Mouse (Mus musculus): ENCODE results near the gene Smr3a. TPM values are rescaled to one million over a fixed set of nuclear protein-coding genes. Genes with fewer than 3 reads are reported as not detected.

Gene Smr3a
- polyA plus RNA-seq (2011; ENCODE audit: insufficient read depth, insufficient read length, low read depth, missing spikeins): not detected in 2 replicates

DNA sequence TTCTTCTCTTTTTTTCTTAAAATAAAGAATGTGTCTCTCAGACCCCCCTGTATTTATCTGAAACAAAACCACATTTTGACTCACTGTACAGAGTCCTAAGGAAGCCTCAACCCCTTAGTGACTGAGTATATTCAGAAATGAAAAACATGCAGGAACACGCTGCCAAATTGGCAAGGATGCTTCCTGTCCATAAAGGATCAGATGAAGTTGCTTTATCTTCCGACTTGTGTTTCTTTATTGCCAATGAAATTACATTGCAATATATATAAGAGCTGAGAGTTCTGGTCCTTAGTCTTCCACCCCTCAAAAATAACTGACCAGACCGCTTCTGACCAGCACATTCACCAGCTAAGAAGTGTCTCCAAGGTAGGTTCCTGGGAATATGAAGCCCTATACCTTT is at the start of gene Smr3a:
TSS of gene Smr3a (plus strand) at position 301 of the 400 bp plus-strand sequence.
- TF ChIP-seq CTCF (IDR thresholded peaks at IDR 0.05; ENCODE audit: low read depth, low read length): no peak
- no peak for TF ChIP-seq POLR2A (IDR thresholded peaks at IDR 0.05; ENCODE audit: insufficient read depth, low read length)
- no peak for TF ChIP-seq EP300 (IDR thresholded peaks at IDR 0.05; ENCODE audit: insufficient read depth, low read depth, low read length)
- H3K27me3 ChIP-seq (ENCODE audit: control insufficient read depth, insufficient read depth, low read length, poor library complexity, severe bottlenecking): no peaks in the 10 kb centered on the region

DNA sequence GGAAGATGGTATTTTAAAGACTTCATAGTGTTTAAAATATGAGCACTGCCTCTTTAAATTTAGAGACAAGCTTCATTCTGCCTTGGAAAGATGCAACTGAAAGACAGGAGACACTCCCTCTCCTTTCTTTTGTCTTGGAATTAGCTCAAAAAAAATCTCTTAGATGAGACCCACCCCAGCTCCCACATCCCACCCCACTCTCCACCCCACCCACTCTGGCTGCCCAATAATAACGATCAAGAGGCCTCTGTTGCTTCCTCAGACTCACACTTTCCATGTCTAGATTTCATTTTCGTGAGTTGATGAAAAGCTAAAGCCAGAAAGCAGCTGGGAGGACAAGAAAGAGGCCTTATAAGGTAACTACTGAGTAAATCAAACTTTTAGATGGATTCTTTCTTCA is 33.1 kb upstream of the Smr3a start, which contains the start of the genes 2310003L06Rik and Gm28434:
TSS of gene 2310003L06Rik (plus strand) at position 259 of the 400 bp plus-strand sequence.
TSS of gene Gm28434 (plus strand) at position 317 of the 400 bp plus-strand sequence.
- no peaks in the 10 kb centered on the region for H3K9me3 ChIP-seq (replicated peaks; ENCODE audit: control insufficient read depth, insufficient read depth, low read length, poor library complexity, severe bottlenecking)
- TF ChIP-seq CTCF (IDR thresholded peaks at IDR 0.05; ENCODE audit: low read depth, low read length): no peak
- TF ChIP-seq POLR2A (IDR thresholded peaks at IDR 0.05; ENCODE audit: insufficient read depth, low read length): no peak
- no peak for TF ChIP-seq EP300 (IDR thresholded peaks at IDR 0.05; ENCODE audit: insufficient read depth, low read depth, low read length)
- no peak within 1 kb of the TSS for H3K9ac ChIP-seq (ENCODE audit: low read depth, poor library complexity, severe bottlenecking)
- no peak within 1 kb of the TSS for H3K4me3 ChIP-seq (ENCODE audit: low read depth, low read length)
- no peaks in the 10 kb centered on the region for H3K4me1 ChIP-seq (ENCODE audit: control insufficient read depth, insufficient read depth, low read length)
- H3K27me3 ChIP-seq (ENCODE audit: control insufficient read depth, insufficient read depth, low read length, poor library complexity, severe bottlenecking): no peaks in the 10 kb centered on the region
- no peak within 1 kb of the TSS for H3K27ac ChIP-seq (ENCODE audit: insufficient read depth, low read length)
- no peaks in the 10 kb centered on the region for H3K36me3 ChIP-seq (ENCODE audit: control insufficient read depth, insufficient read depth, low read length, poor library complexity, severe bottlenecking)

More for the DNA sequence above, at the start of gene Smr3a:
- no peaks in the 10 kb centered on the region for H3K9me3 ChIP-seq (replicated peaks; ENCODE audit: control insufficient read depth, insufficient read depth, low read length, poor library complexity, severe bottlenecking)
- H3K36me3 ChIP-seq (ENCODE audit: control insufficient read depth, insufficient read depth, low read length, poor library complexity, severe bottlenecking): no peaks in the 10 kb centered on the region
- no peak within 1 kb of the TSS for H3K9ac ChIP-seq (ENCODE audit: low read depth, poor library complexity, severe bottlenecking)
- H3K4me3 ChIP-seq (ENCODE audit: low read depth, low read length): no peak within 1 kb of the TSS
- H3K4me1 ChIP-seq (ENCODE audit: control insufficient read depth, insufficient read depth, low read length): no peaks in the 10 kb centered on the region
- no peak within 1 kb of the TSS for H3K27ac ChIP-seq (ENCODE audit: insufficient read depth, low read length)

DNA sequence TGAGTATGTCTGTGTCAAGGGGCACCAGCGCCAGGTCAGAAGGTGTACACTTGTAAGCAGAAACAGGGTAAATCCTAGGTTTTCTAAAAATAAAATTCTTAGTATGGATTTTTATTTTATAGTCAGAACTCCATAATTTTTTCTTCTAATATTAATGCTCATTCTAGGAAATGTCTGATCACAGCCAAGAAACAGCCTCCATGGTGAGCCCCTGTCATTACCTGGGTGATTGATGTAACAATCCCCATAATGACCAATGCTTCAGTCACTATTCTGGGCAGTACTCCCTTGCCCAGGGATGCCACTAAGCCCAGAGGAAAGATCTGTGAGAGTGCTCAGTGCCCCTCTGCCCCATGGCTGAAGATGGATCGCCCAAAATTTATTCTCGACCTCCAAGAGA is 23.2 kb upstream of the Smr3a start, which contains the start of gene Cabs1:
TSS of gene Cabs1 (plus strand) at position 301 of the 400 bp plus-strand sequence.
- Histone ChIP-seq H3K27ac (ENCODE audit: insufficient read depth, low read length) (no peak within 1 kb of the TSS), H3K9me3 (replicated peaks; ENCODE audit: control insufficient read depth, insufficient read depth, low read length, poor library complexity, severe bottlenecking) (no peaks in the 10 kb centered on the region), H3K36me3 (ENCODE audit: control insufficient read depth, insufficient read depth, low read length, poor library complexity, severe bottlenecking) (no peaks in the 10 kb centered on the region), H3K4me3 (ENCODE audit: low read depth, low read length) (no peak within 1 kb of the TSS), H3K4me1 (ENCODE audit: control insufficient read depth, insufficient read depth, low read length) (no peaks in the 10 kb centered on the region), H3K9ac (ENCODE audit: low read depth, poor library complexity, severe bottlenecking) (no peak within 1 kb of the TSS), H3K27me3 (ENCODE audit: control insufficient read depth, insufficient read depth, low read length, poor library complexity, severe bottlenecking) (no peaks in the 10 kb centered on the region)
- TF ChIP-seq POLR2A (IDR thresholded peaks at IDR 0.05; ENCODE audit: insufficient read depth, low read length): no peak
- no peak for TF ChIP-seq EP300 (IDR thresholded peaks at IDR 0.05; ENCODE audit: insufficient read depth, low read depth, low read length)
- no peak for TF ChIP-seq CTCF (IDR thresholded peaks at IDR 0.05; ENCODE audit: low read depth, low read length)

DNA sequence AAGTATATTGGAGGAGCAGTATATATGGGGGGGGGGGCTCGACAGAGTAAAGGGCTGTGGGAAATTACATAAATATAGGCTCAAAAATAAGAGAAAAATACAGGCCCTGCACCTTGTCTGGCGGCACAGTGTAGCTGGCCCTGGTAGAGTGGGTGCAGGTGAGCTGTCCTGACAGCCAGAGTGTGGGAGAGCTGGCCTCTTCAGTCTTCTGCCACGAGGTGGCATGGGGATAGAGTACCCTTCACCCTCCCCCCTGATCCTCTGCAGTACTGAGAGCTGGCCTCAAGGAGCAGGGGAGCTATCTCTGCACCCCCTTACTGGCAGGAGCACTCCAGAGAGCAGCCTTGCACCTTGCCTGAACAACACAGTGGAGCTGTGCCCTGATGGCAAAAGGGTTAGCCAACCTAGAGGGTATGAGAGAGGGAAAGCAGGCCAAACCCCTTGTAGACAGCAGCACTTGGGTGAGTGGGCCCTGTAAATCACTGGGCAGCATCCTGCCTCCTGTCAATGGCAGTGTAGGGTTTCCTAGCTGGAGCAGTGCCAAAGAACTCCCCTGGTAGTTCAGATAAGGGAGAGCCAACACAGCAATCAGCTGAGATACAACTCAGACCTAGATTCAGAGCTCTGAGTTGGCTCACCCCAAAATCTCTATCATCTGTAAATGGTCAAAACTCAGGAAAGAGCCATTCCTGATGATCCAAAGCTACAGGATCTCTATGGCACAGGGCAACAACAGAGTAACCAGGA is 19.7 kb upstream of the Smr3a start:
- Histone ChIP-seq H3K9me3 (replicated peaks; ENCODE audit: control insufficient read depth, insufficient read depth, low read length, poor library complexity, severe bottlenecking) (no peaks in the 10 kb centered on the region), H3K4me1 (ENCODE audit: control insufficient read depth, insufficient read depth, low read length) (no peaks in the 10 kb centered on the region), H3K27ac (ENCODE audit: insufficient read depth, low read length) (no peak overlapping the region), H3K4me3 (ENCODE audit: low read depth, low read length) (no peak overlapping the region), H3K36me3 (ENCODE audit: control insufficient read depth, insufficient read depth, low read length, poor library complexity, severe bottlenecking) (no peaks in the 10 kb centered on the region), H3K27me3 (ENCODE audit: control insufficient read depth, insufficient read depth, low read length, poor library complexity, severe bottlenecking) (no peaks in the 10 kb centered on the region), H3K9ac (ENCODE audit: low read depth, poor library complexity, severe bottlenecking) (no peak overlapping the region)
- TF ChIP-seq POLR2A (IDR thresholded peaks at IDR 0.05; ENCODE audit: insufficient read depth, low read length) (no peak), CTCF (IDR thresholded peaks at IDR 0.05; ENCODE audit: low read depth, low read length) (no peak), EP300 (IDR thresholded peaks at IDR 0.05; ENCODE audit: insufficient read depth, low read depth, low read length) (no peak)

DNA sequence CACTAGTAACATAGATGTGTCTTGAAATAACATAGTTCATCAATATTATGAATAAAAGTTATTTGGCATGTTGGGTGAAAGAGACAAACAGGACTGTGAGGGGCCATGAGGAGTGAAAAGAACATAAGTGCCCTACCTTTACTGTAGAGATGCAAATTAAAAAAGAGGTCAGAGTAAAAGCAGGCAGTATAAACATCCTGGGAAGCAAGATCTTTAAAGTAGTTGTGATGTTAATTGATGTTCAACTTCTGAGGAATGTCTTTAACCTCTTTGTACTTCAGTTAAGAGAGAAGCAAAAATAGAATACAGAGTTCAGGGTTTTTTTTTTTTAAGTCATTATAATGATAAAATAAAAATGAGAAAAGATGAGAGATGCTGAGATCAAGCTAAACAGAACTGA is 2.9 kb downstream of the Smr3a start:
- no peaks in the 10 kb centered on the region for H3K36me3 ChIP-seq (ENCODE audit: control insufficient read depth, insufficient read depth, low read length, poor library complexity, severe bottlenecking)
- H3K9me3 ChIP-seq (replicated peaks; ENCODE audit: control insufficient read depth, insufficient read depth, low read length, poor library complexity, severe bottlenecking): no peaks in the 10 kb centered on the region
- no peak overlapping the region for H3K9ac ChIP-seq (ENCODE audit: low read depth, poor library complexity, severe bottlenecking)
- TF ChIP-seq EP300 (IDR thresholded peaks at IDR 0.05; ENCODE audit: insufficient read depth, low read depth, low read length) (no peak), POLR2A (IDR thresholded peaks at IDR 0.05; ENCODE audit: insufficient read depth, low read length) (no peak), CTCF (IDR thresholded peaks at IDR 0.05; ENCODE audit: low read depth, low read length) (no peak)
- H3K4me1 ChIP-seq (ENCODE audit: control insufficient read depth, insufficient read depth, low read length): no peaks in the 10 kb centered on the region
- no peak overlapping the region for H3K4me3 ChIP-seq (ENCODE audit: low read depth, low read length)
- H3K27ac ChIP-seq (ENCODE audit: insufficient read depth, low read length): no peak overlapping the region
- no peaks in the 10 kb centered on the region for H3K27me3 ChIP-seq (ENCODE audit: control insufficient read depth, insufficient read depth, low read length, poor library complexity, severe bottlenecking)

Other genes starting within 250 kb of the Smr3a start
- not detected in 2 replicates for gene Csn1s2a, start 228.0 kb upstream of the Smr3a start, polyA plus RNA-seq (2011; ENCODE audit: insufficient read depth, insufficient read length, low read depth, missing spikeins)
- not detected in 2 replicates for gene Csn1s2b, start 194.5 kb upstream of the Smr3a start, polyA plus RNA-seq (2011; ENCODE audit: insufficient read depth, insufficient read length, low read depth, missing spikeins)
- not detected in 2 replicates for gene Prr27, start 176.9 kb upstream of the Smr3a start, polyA plus RNA-seq (2011; ENCODE audit: insufficient read depth, insufficient read length, low read depth, missing spikeins)
- not detected in 2 replicates for gene Odam, start 117.5 kb upstream of the Smr3a start, polyA plus RNA-seq (2011; ENCODE audit: insufficient read depth, insufficient read length, low read depth, missing spikeins)
- gene Csn3, start 77.0 kb upstream of the Smr3a start, polyA plus RNA-seq (2011; ENCODE audit: insufficient read depth, insufficient read length, low read depth, missing spikeins): 1.8 and 2.2 TPM in 2 replicates
- gene 2310003L06Rik, start 33.1 kb upstream of the Smr3a start, polyA plus RNA-seq (2011; ENCODE audit: insufficient read depth, insufficient read length, low read depth, missing spikeins): not detected in 2 replicates
- gene Gm28434, start 33.0 kb upstream of the Smr3a start, polyA plus RNA-seq (2011; ENCODE audit: insufficient read depth, insufficient read length, low read depth, missing spikeins): not detected in 2 replicates
- gene Cabs1, start 23.1 kb upstream of the Smr3a start, polyA plus RNA-seq (2011; ENCODE audit: insufficient read depth, insufficient read length, low read depth, missing spikeins): not detected in 2 replicates
- not detected in 2 replicates for gene Smr2, start 84.0 kb downstream of the Smr3a start, polyA plus RNA-seq (2011; ENCODE audit: insufficient read depth, insufficient read length, low read depth, missing spikeins)
- not detected in 2 replicates for gene Gm11116, start 109.0 kb downstream of the Smr3a start, polyA plus RNA-seq (2011; ENCODE audit: insufficient read depth, insufficient read length, low read depth, missing spikeins)
- not detected in 2 replicates for gene Gm11115, start 151.6 kb downstream of the Smr3a start, polyA plus RNA-seq (2011; ENCODE audit: insufficient read depth, insufficient read length, low read depth, missing spikeins)

Data from ES-Bruce4 (cell line).